Mouse (Mus musculus): ENCODE results near the gene Ercc4. TPM values are rescaled to one million over a fixed set of nuclear protein-coding genes. Genes with fewer than 3 reads are reported as not detected.
A peak's percentile ranks its signal among the peaks of the same experiment; 100 is the strongest.

Ercc4 gene
- total RNA-seq, 2 experiments from 2014 or later: 8.7 to 9.2 TPM

GRCm38 (mm10) chr16:13194882-13195281, 85.4 kb downstream of the Ercc4 start:
- no peak for ATAC-seq (replicated peaks; ENCODE audit: poor library complexity)

GRCm38 (mm10) chr16:13196626-13197025, 87.1 kb downstream of the Ercc4 start:
- no peak for ATAC-seq (replicated peaks; ENCODE audit: poor library complexity)

GRCm38 (mm10) chr16:13197293-13197692, 87.8 kb downstream of the Ercc4 start:
- ATAC-seq (replicated peaks; ENCODE audit: poor library complexity): peak; percentile 63

DNA sequence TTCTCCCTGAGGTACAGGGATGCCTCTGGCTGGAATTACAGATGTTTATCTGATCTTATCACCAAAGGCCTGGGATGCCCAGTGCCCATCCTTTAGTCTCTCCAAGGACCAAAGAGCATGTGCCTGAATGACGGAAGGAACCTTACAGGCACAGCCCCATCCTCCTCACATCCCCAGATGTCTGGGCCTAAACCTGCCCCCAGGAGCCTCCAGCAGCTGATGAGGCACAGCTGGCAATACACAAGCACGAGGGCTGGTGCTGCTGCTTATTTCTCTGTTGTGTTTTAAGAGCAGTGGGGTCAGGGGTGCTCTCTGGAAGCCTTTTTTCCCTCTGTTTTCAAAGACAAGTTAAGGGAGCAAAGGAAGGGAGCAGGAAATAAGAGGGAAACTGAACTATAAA, 89.7 kb downstream of the Ercc4 start:
- no peak for ATAC-seq (replicated peaks; ENCODE audit: poor library complexity)

Other genes with a start within 250 kb of the Ercc4 start
- 11.5 and 11.7 TPM in 2 replicates for gene Mrtfb, start 146.8 kb downstream of the Ercc4 start, total RNA-seq (2015)
- 2.7 and 3.9 TPM in 2 replicates for gene Mrtfb, start 146.8 kb downstream of the Ercc4 start, total RNA-seq (2017)